Mouse (Mus musculus): ENCODE measurements at regions not wholly inside any gene's neighbourhood (a gene's known extent, or its start where the extent isn't known, plus 50 kb on each side); places are given as distances from the start of the nearest gene placed in this dataset.

DNA sequence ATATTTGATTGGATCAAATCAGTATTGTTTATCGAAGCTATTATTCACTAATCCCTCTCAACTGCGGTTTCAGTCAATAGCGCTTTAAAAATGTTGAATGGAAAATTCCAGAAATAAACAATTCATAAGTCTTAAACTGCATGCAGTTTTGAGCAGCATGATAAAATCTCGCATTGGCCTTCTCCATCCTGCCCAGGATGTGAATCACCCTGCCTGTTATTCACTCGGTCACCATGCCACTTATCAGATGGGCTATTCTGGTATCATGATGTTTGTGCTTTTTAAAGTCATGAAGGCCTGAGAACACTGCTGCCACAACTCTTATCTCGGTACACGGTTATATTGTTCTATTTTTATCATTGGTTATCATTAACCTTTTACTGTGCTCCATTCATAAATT, 238.3 kb downstream of the Papss1 start:
- no peak overlapping the region for H3K9ac ChIP-seq
- H3K4me1 ChIP-seq, result no peaks in the 10 kb centered on the region
- H3K4me3 ChIP-seq (replicated peaks), result no peak overlapping the region
- no peak overlapping the region for H3K27ac ChIP-seq
- ATAC-seq (replicated peaks; ENCODE audit: low FRiP score), result no peak
- no peaks in the 10 kb centered on the region for H3K9me3 ChIP-seq (replicated peaks)
- H3K4me2 ChIP-seq, result no peak overlapping the region
- 59% methylated on average over 7 of the region's 7 CpGs for WGBS
- no peaks in the 10 kb centered on the region for H3K36me3 ChIP-seq
- H3K27me3 ChIP-seq, result no peaks in the 10 kb centered on the region

DNA sequence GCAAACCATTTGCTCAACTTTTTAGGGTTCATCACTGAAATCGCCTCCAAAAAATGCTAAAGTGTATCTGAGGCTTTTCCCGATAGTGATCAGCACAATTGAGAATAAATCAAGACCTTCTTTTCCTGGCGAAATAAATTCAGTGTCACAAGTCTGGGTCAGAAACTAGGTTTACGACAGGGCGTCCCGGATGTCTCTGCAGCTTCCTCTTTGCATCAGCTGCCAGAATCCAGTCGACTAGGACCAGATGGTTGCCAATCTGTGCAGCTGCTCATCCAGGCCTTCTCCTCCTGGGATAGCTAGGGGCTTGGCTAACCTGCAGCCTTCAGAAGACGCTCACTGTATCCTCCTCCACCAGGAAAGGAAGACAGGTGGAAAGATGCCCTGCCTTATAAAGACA, 243.6 kb downstream of the Papss1 start:
- no peak overlapping the region for H3K4me2 ChIP-seq
- 46% methylated on average over 8 of the region's 8 CpGs for WGBS
- ATAC-seq (replicated peaks; ENCODE audit: low FRiP score), result no peak
- no peak overlapping the region for H3K4me3 ChIP-seq (replicated peaks)
- no peak overlapping the region for H3K9ac ChIP-seq
- no peaks in the 10 kb centered on the region for H3K9me3 ChIP-seq (replicated peaks)
- H3K36me3 ChIP-seq, result no peaks in the 10 kb centered on the region
- no peaks in the 10 kb centered on the region for H3K27me3 ChIP-seq
- no peak overlapping the region for H3K27ac ChIP-seq
- no peaks in the 10 kb centered on the region for H3K4me1 ChIP-seq

DNA sequence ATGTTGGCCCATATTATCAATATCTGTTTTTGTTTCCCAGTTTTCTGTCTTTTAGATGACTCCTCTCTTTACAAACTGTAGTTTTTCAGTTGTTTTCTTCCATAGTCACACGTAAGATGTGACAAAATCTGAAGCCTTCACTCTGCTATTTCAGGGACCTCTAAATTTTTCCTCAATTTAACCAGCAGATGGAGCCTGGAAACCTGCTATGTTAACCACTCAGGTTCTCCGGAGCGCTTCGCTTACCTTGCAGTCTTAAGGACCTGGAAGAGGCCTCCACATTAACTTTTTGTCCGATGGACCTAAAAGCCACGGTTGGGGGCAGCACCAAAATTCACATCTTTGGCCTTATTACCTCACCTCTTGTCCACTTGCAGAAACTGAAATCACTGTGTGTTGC, 248.4 kb downstream of the Papss1 start:
- ATAC-seq (replicated peaks; ENCODE audit: low FRiP score), result no peak
- Histone ChIP-seq H3K4me2 (no peak overlapping the region), H3K36me3 (no peaks in the 10 kb centered on the region), H3K27ac (no peak overlapping the region), H3K4me1 (no peaks in the 10 kb centered on the region), H3K9ac (no peak overlapping the region), H3K4me3 (replicated peaks) (no peak overlapping the region), H3K9me3 (replicated peaks) (no peaks in the 10 kb centered on the region), H3K27me3 (no peaks in the 10 kb centered on the region)
- 53% methylated on average over 6 of the region's 6 CpGs for WGBS

DNA sequence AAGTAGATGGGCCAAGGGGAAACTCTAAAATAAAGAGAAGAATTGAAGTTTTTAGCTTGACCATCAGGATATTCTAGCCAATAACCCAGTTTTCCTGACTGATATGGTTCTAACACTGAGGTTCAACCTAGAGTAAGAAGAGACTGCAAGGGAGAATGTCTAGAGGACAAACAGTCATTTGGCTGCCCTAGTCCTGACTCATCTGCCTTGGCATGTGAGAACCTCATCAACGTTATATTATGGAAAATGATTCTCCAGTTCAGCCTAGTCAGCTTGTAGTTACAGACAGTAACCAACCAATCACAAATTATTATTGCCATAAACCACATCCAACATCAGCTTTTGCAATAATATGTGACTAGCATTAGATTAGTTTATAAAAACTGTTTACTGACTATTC, 254.2 kb downstream of the Papss1 start:
- no peaks in the 10 kb centered on the region for H3K27me3 ChIP-seq

DNA sequence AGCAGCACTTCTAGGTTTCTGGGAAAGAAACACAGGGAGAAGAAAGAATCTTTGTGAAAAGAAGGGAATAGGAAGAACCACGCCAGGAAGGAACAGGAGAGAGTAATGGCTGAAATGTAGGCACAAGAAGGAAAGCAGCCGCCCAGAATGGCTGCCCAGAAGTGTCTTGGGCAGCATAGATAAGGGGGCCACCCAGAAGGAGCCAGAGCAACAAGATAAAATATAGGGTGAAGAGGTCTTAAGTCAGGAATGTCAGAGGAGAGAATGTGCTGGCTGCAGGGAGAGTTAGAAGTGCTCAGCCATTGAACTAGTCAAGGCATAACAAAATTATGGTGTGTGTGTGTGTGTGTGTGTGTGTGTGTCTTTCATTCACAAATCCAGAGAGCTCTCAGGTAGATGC, 227.7 kb upstream of the Dkk2 start:
- H3K9ac ChIP-seq, result no peak overlapping the region

More for the DNA sequence above, 254.2 kb downstream of the Papss1 start:
- H3K27ac ChIP-seq, result no peak overlapping the region
- no peak for ATAC-seq (replicated peaks; ENCODE audit: low FRiP score)
- H3K36me3 ChIP-seq, result no peaks in the 10 kb centered on the region
- H3K4me3 ChIP-seq (replicated peaks), result no peak overlapping the region
- WGBS, result 91% methylated on average over 1 of the region's 1 CpGs
- H3K4me2 ChIP-seq, result no peak overlapping the region
- no peaks in the 10 kb centered on the region for H3K9me3 ChIP-seq (replicated peaks)
- no peak overlapping the region for H3K9ac ChIP-seq
- no peaks in the 10 kb centered on the region for H3K4me1 ChIP-seq

DNA sequence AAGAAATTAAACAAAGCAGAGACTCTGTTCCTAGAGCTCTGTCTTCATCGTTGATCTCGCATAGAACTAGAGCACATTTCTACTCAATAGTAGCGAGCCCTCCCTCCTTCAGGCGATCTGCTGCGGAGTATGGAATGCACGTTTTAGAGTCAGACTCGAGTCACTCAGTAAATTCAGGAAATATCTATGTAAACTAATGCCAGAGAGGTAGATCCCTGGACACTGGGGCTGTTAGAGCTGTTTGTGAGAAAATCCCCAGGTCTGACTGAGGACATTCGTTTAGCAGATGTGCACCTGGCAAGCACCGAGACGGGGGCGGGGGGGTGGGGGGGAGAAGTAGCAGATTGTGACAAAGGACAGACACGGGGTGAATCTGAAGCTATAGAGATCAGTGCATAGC, 226.0 kb upstream of the Dkk2 start:
- H3K27ac ChIP-seq, result no peak overlapping the region
- no peaks in the 10 kb centered on the region for H3K27me3 ChIP-seq
- no peaks in the 10 kb centered on the region for H3K9me3 ChIP-seq (replicated peaks)
- no peaks in the 10 kb centered on the region for H3K4me1 ChIP-seq
- no peak for ATAC-seq (replicated peaks; ENCODE audit: low FRiP score)
- H3K36me3 ChIP-seq, result no peaks in the 10 kb centered on the region
- WGBS, result 79% methylated on average over 12 of the region's 12 CpGs
- no peak overlapping the region for H3K4me2 ChIP-seq
- H3K9ac ChIP-seq, result no peak overlapping the region
- H3K4me3 ChIP-seq (replicated peaks), result no peak overlapping the region

More for the DNA sequence above, 227.7 kb upstream of the Dkk2 start:
- ATAC-seq (replicated peaks; ENCODE audit: low FRiP score), result no peak
- H3K4me2 ChIP-seq, result no peak overlapping the region
- 62% methylated on average over 2 of the region's 2 CpGs for WGBS
- H3K27ac ChIP-seq, result no peak overlapping the region
- no peaks in the 10 kb centered on the region for H3K36me3 ChIP-seq
- no peak overlapping the region for H3K4me3 ChIP-seq (replicated peaks)
- H3K27me3 ChIP-seq, result no peaks in the 10 kb centered on the region
- no peaks in the 10 kb centered on the region for H3K9me3 ChIP-seq (replicated peaks)
- no peaks in the 10 kb centered on the region for H3K4me1 ChIP-seq

DNA sequence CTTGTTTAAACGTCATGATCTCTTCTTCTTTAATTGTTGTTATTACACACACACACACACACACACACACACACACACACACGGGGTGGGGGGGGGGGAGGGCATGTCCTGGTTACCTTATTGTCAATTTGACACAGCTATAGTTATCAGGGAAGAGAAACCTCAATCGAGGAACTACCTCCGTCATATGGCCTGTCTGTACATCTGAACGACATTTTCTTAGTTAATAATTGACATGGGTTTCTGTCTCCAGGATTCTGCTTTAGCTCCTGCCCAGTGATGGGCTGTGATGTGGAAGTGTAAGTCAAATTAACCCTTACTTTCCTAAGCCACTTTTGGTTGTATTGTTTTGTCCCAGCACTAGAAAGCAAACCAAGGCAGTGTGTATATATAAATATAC, 220.0 kb upstream of the Dkk2 start:
- no peak overlapping the region for H3K9ac ChIP-seq
- WGBS, result 60% methylated on average over 5 of the region's 5 CpGs

DNA sequence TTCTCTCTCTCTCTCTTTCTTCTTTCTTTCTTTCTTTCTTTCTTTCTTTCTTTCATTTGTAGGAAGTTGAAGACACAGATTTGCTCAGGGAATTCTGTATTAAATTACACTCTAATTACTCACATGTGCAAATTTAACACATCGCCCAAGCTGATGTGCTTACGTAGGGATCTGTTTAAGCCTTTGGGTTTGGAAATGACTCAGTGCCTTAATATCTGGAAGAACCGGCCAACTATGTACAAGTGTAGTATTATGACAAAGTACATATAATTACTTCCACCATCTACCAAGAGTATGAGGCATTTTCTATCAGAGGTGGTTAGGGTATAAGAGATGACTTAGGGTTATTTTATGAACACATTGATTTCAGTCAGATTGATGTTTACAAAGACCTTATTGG, 217.8 kb upstream of the Dkk2 start:
- H3K4me2 ChIP-seq, result no peak overlapping the region
- 89% methylated on average over 3 of the region's 3 CpGs for WGBS
- no peaks in the 10 kb centered on the region for H3K36me3 ChIP-seq
- no peak for ATAC-seq (replicated peaks; ENCODE audit: low FRiP score)
- H3K27me3 ChIP-seq, result no peaks in the 10 kb centered on the region
- no peaks in the 10 kb centered on the region for H3K4me1 ChIP-seq
- H3K4me3 ChIP-seq (replicated peaks), result no peak overlapping the region
- no peaks in the 10 kb centered on the region for H3K9me3 ChIP-seq (replicated peaks)
- H3K9ac ChIP-seq, result no peak overlapping the region
- H3K27ac ChIP-seq, result no peak overlapping the region

More for the DNA sequence above, 220.0 kb upstream of the Dkk2 start:
- Histone ChIP-seq H3K27me3 (no peaks in the 10 kb centered on the region), H3K36me3 (no peaks in the 10 kb centered on the region), H3K4me3 (replicated peaks) (no peak overlapping the region), H3K9me3 (replicated peaks) (no peaks in the 10 kb centered on the region), H3K4me1 (no peaks in the 10 kb centered on the region), H3K27ac (no peak overlapping the region), H3K4me2 (no peak overlapping the region)
- no peak; the same call in 1 of the 2 replicates for ATAC-seq (replicated peaks; ENCODE audit: low FRiP score)

DNA sequence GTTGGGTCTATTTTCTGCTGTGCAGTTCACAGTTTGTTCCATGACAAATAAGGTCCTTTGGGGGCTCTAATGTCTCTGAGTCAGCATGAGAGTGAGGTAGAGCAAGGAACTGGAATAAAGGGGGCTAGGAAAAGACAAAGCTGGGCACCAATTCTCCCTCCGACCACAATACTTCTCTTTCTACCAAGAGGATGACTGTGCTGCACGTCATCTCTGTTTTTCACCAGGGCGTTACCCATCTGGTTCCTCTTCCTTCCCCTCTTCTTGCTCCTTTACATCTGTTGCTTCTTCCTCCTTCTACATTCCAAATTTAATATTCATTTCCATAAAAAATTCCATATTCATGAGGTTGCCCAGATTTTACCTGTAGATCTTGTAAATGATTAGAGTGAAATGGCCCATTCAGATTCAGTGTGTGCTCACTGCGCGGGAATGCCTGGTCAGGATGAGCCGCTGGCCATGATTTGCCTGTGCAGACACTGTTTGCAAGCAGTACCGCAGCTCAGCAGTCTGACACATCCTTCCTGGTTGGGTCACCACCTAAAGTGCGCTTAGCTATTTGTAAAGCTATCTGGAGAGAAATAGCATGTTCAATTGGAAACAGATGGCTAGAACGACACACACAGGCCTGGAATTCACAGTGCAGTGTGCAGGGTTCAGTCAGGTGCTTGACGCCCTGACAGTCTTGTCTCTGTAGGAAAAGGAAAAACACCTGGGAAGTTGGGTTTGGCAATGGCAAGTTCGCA, 216.7 kb upstream of the Dkk2 start:
- H3K4me2 ChIP-seq, result no peak overlapping the region
- H3K4me1 ChIP-seq, result no peaks in the 10 kb centered on the region
- no peak overlapping the region for H3K4me3 ChIP-seq (replicated peaks)
- no peaks in the 10 kb centered on the region for H3K27me3 ChIP-seq
- 81% methylated on average over 11 of the region's 11 CpGs for WGBS
- H3K27ac ChIP-seq, result no peak overlapping the region
- H3K9me3 ChIP-seq (replicated peaks), result no peaks in the 10 kb centered on the region
- no peaks in the 10 kb centered on the region for H3K36me3 ChIP-seq
- no peak overlapping the region for H3K9ac ChIP-seq
- ATAC-seq (replicated peaks; ENCODE audit: low FRiP score), result no peak

DNA sequence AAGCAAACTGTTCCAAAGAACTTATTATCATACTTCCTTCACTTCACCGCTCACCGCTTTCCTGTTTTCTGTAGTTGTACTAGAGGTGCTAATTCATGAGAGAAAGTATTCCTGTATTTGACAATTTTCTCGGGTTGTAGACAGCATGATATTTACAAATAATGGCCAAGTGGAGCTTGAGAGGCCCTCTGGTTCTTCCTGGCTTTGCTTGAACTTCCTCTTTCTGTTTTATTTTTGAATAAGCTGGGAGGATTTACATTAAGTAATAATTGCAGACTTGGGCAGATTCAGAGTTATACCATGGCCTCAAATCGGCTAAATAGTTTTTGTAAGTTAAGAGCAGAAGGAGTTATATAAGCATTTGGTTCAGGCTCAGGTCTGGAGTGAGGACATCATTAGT, 215.8 kb upstream of the Dkk2 start:
- 80% methylated on average over 4 of the region's 4 CpGs for WGBS
- no peak for ATAC-seq (replicated peaks; ENCODE audit: low FRiP score)
- no peaks in the 10 kb centered on the region for H3K36me3 ChIP-seq
- no peak overlapping the region for H3K4me3 ChIP-seq (replicated peaks)
- H3K9ac ChIP-seq, result no peak overlapping the region
- H3K4me2 ChIP-seq, result no peak overlapping the region
- H3K4me1 ChIP-seq, result no peaks in the 10 kb centered on the region
- H3K27me3 ChIP-seq, result no peaks in the 10 kb centered on the region
- H3K9me3 ChIP-seq (replicated peaks), result no peaks in the 10 kb centered on the region
- no peak overlapping the region for H3K27ac ChIP-seq

DNA sequence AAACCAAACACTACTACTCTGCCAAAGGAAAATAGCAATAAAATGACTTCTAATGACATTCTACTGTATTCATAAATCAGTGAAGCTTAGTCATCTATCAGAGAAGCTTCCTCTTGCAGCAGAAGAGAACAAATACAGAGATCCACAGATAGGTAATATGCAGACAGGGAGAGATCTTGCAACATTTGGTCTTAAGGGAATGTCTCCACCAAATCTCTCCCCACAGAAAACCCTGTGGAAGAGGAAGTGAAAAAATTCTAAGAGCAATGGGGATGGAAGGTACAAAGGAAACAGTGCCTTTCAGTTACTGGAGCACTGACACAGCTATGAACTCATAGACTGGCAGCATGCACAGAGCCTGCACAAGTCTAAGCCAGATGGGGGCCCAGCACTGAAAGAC, 202.4 kb upstream of the Dkk2 start:
- Histone ChIP-seq H3K4me2 (no peak overlapping the region), H3K36me3 (no peaks in the 10 kb centered on the region), H3K4me3 (replicated peaks) (no peak overlapping the region), H3K4me1 (no peaks in the 10 kb centered on the region), H3K27me3 (no peaks in the 10 kb centered on the region), H3K27ac (no peak overlapping the region), H3K9ac (no peak overlapping the region), H3K9me3 (replicated peaks) (no peaks in the 10 kb centered on the region)
- ATAC-seq (replicated peaks; ENCODE audit: low FRiP score), result no peak

DNA sequence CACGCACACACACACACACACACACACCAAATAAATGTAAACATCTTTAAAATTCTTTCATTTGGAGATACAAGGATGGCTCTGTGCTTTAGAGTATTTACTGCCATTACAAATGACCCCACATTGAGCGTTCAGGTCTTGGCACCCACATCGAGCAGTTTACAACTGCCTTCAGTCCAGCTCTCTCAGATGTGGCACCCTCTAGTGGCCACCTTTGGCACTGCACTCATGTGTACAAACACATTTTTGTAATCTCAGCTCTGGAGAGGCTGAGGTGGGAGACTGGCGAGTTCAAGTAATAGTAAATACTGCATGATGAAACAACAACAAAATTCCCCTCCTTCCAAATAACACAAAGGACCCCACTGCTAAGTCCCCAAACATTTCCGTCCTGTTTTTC, 198.6 kb upstream of the Dkk2 start:
- Histone ChIP-seq H3K4me3 (replicated peaks) (no peak overlapping the region), H3K27me3 (no peaks in the 10 kb centered on the region), H3K4me1 (no peaks in the 10 kb centered on the region), H3K4me2 (no peak overlapping the region), H3K9me3 (replicated peaks) (no peaks in the 10 kb centered on the region), H3K36me3 (no peaks in the 10 kb centered on the region), H3K9ac (no peak overlapping the region), H3K27ac (no peak overlapping the region)
- no peak for ATAC-seq (replicated peaks; ENCODE audit: low FRiP score)
- WGBS, result 88% methylated on average over 5 of the region's 5 CpGs

DNA sequence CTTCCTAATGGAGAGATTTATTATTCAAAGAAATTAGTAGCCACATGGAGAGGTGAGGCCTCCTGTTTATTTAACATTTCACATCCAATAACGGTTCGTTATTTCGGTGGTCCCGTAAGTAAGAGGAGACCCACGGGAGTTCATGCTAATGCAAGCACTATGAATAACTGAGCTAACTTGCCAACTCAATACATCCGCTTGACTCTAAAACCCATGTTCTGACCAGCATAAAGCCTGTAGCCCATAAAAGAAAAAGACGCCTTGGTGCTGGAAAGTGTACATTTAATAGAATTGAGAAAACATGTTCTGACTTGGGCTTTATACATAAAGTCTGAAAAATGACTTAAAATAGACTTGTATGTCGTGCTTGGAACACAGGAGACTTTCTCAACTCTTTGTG, 198.1 kb upstream of the Dkk2 start:
- H3K36me3 ChIP-seq, result no peaks in the 10 kb centered on the region
- H3K4me3 ChIP-seq (replicated peaks), result no peak overlapping the region
- no peak overlapping the region for H3K27ac ChIP-seq
- no peak overlapping the region for H3K9ac ChIP-seq
- no peak overlapping the region for H3K4me2 ChIP-seq
- no peaks in the 10 kb centered on the region for H3K27me3 ChIP-seq
- no peaks in the 10 kb centered on the region for H3K9me3 ChIP-seq (replicated peaks)
- no peak for ATAC-seq (replicated peaks; ENCODE audit: low FRiP score)
- 77% methylated on average over 8 of the region's 8 CpGs for WGBS
- H3K4me1 ChIP-seq, result no peaks in the 10 kb centered on the region
